In the genomic region with DNA sequence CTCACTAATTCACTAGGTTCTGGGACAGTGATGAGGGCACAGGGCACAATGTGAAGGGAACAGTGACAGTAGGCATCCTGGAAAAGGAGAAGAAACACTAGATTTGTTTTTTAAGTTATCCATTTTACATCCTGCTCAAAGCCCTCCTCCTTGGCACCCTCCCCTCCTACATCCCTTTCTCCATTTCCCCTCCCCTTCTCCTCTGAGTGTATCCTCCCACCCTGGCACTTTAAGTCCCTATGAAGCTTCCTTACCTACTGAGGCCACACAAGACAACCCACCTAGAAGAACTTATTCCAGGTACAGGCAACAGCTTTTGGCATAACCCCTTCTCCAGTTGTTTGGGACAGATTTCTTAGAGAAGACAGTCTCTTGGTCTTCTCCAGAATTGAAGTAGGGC, we compare ENCODE assay signal across 20 mouse cellular contexts. TPM values are rescaled to one million over a fixed set of nuclear protein-coding genes. Genes with fewer than 3 reads are reported as not detected.
DNase-seq lines count a peak whose midpoint lies in the region; ATAC-seq lines count a peak whose summit lies in the region.
"Had no signal": no experiment of that assay in that cellular context is flagged by ENCODE, and none has a peak within 500 bp of the region (broad histone marks: within the 10 kb centered on the region; RNA-seq: fewer than 3 reads in every experiment).

A gene (plus strand): TSS at position 267 of the 400 bp plus-strand sequence.

- no peaks in the 10 kb centered on the region for H3K36me3 ChIP-seq in embryonic facial prominence, embryonic 14.5 days (ENCODE audit: control insufficient read depth, insufficient read depth, low read length)
- H3K36me3 ChIP-seq in embryonic facial prominence, embryonic 10.5 days (replicated peaks), result no peaks in the 10 kb centered on the region
- no peaks in the 10 kb centered on the region for H3K36me3 ChIP-seq in midbrain, embryonic 14.5 days (ENCODE audit: control insufficient read depth, insufficient read depth, low read length)
- H3K36me3 ChIP-seq in liver, embryonic 12.5 days, result no peaks in the 10 kb centered on the region
- H3K36me3 ChIP-seq: limb, embryonic 15.5 days; neural tube, embryonic 12.5 days had no signal

- H3K27ac ChIP-seq in embryonic facial prominence, embryonic 14.5 days (replicated peaks; ENCODE audit: low read depth, low read length), result no peak within 1 kb of the TSS
- no peak within 1 kb of the TSS for H3K27ac ChIP-seq in embryonic facial prominence, embryonic 10.5 days (replicated peaks)
- no peak within 1 kb of the TSS for H3K27ac ChIP-seq in midbrain, embryonic 14.5 days (replicated peaks; ENCODE audit: low read depth, low read length)
- no peak within 1 kb of the TSS for H3K27ac ChIP-seq in liver, embryonic 12.5 days
- H3K27ac ChIP-seq: limb, embryonic 15.5 days; neural tube, embryonic 12.5 days had no signal

- no peaks in the 10 kb centered on the region for H3K4me1 ChIP-seq in embryonic facial prominence, embryonic 14.5 days (ENCODE audit: control insufficient read depth, insufficient read depth, low read length)
- H3K4me1 ChIP-seq in embryonic facial prominence, embryonic 10.5 days, result no peaks in the 10 kb centered on the region
- no peaks in the 10 kb centered on the region for H3K4me1 ChIP-seq in midbrain, embryonic 14.5 days (ENCODE audit: control insufficient read depth, insufficient read depth, low read length)
- H3K4me1 ChIP-seq in liver, embryonic 12.5 days, result no peaks in the 10 kb centered on the region
- H3K4me1 ChIP-seq: limb, embryonic 15.5 days; neural tube, embryonic 12.5 days had no signal

- DNase-seq in embryonic facial prominence, embryonic 14.5 days (ENCODE audit: low spot score), result no peak
- no peak for DNase-seq in embryonic facial prominence, embryonic 10.5 days (ENCODE audit: low spot score)
- no peak for DNase-seq in urinary bladder, adult 2 months (ENCODE audit: low spot score)
- DNase-seq in urinary bladder, postnatal 36 days (ENCODE audit: low spot score in 2 of 2), result no peak
- no peak for DNase-seq in midbrain, embryonic 14.5 days
- DNase-seq in ovary, postnatal 36 days (ENCODE audit: low spot score), result no peak
- DNase-seq: adrenal gland, postnatal 10 days; cerebellum, adult 2 months; cerebellum, postnatal 36 days; gastrocnemius, postnatal 25 days; kidney, adult 2 months; kidney, postnatal 14 days; liver, postnatal 0 days; lung, postnatal 10 days had no signal

- no peaks in the 10 kb centered on the region for H3K9me3 ChIP-seq in embryonic facial prominence, embryonic 14.5 days (ENCODE audit: control insufficient read depth, low read length)
- no peaks in the 10 kb centered on the region for H3K9me3 ChIP-seq in embryonic facial prominence, embryonic 10.5 days
- H3K9me3 ChIP-seq in midbrain, embryonic 14.5 days (ENCODE audit: control insufficient read depth, low read length), result no peaks in the 10 kb centered on the region
- H3K9me3 ChIP-seq in liver, embryonic 12.5 days (replicated peaks), result no peaks in the 10 kb centered on the region
- H3K9me3 ChIP-seq: limb, embryonic 15.5 days; neural tube, embryonic 12.5 days had no signal

- no peak within 1 kb of the TSS for H3K4me2 ChIP-seq in embryonic facial prominence, embryonic 14.5 days (ENCODE audit: low read depth, low read length)
- no peak within 1 kb of the TSS for H3K4me2 ChIP-seq in midbrain, embryonic 14.5 days (ENCODE audit: low read length)
- no peak within 1 kb of the TSS for H3K4me2 ChIP-seq in liver, embryonic 12.5 days
- H3K4me2 ChIP-seq: limb, embryonic 15.5 days; neural tube, embryonic 12.5 days had no signal

- no peak for ATAC-seq in embryonic facial prominence, embryonic 14.5 days (ENCODE audit: low read depth)
- ATAC-seq in hematopoietic stem cell, adult 5-6 weeks (replicated peaks in 1 of 2; ENCODE audit: insufficient read depth in 1 of 2, low FRiP score in 2 of 2, low TSS enrichment in 1 of 2, low read depth in 1 of 2, poor library complexity in 2 of 2, severe bottlenecking in 2 of 2), result no peak
- ATAC-seq in midbrain, embryonic 14.5 days (ENCODE audit: low FRiP score, low TSS enrichment), result no peak
- ATAC-seq in liver, embryonic 12.5 days, result no peak
- ATAC-seq: forebrain, embryonic 14.5 days; liver, postnatal 0 days had no signal

- H3K9ac ChIP-seq in embryonic facial prominence, embryonic 14.5 days (ENCODE audit: low read depth, low read length), result no peak within 1 kb of the TSS
- H3K9ac ChIP-seq in midbrain, embryonic 14.5 days (replicated peaks; ENCODE audit: low read length), result no peak within 1 kb of the TSS
- no peak within 1 kb of the TSS for H3K9ac ChIP-seq in liver, embryonic 12.5 days
- H3K9ac ChIP-seq: limb, embryonic 15.5 days; liver, postnatal 0 days; neural tube, embryonic 12.5 days had no signal

- no peaks in the 10 kb centered on the region for H3K27me3 ChIP-seq in embryonic facial prominence, embryonic 14.5 days (replicated peaks; ENCODE audit: control insufficient read depth, insufficient read depth, low read length)
- H3K27me3 ChIP-seq in embryonic facial prominence, embryonic 10.5 days (replicated peaks; ENCODE audit: low read depth, poor library complexity, severe bottlenecking), result no peaks in the 10 kb centered on the region
- no peaks in the 10 kb centered on the region for H3K27me3 ChIP-seq in midbrain, embryonic 14.5 days (ENCODE audit: control insufficient read depth, insufficient read depth, low read length)
- H3K27me3 ChIP-seq in liver, embryonic 12.5 days (replicated peaks), result no peaks in the 10 kb centered on the region
- H3K27me3 ChIP-seq: limb, embryonic 15.5 days; neural tube, embryonic 12.5 days had no signal

- no peak within 1 kb of the TSS for H3K4me3 ChIP-seq in embryonic facial prominence, embryonic 14.5 days (ENCODE audit: low read depth, low read length)
- no peak within 1 kb of the TSS for H3K4me3 ChIP-seq in embryonic facial prominence, embryonic 10.5 days
- H3K4me3 ChIP-seq in midbrain, embryonic 14.5 days (replicated peaks; ENCODE audit: low read depth, low read length), result no peak within 1 kb of the TSS
- H3K4me3 ChIP-seq in liver, embryonic 12.5 days, result no peak within 1 kb of the TSS
- H3K4me3 ChIP-seq: erythroblast, embryonic 14.5 days; limb, embryonic 15.5 days; neural tube, embryonic 12.5 days had no signal

RNA-seq across cellular contexts. Expression of the gene that starts here (rescaled TPM):
- polyA plus RNA-seq in embryonic facial prominence, embryonic 14.5 days (2014; fragmentation: Nextera tagmentation; extraction: Ambion mirVana), result 10.5 and 12.2 TPM in 2 replicates
- polyA plus RNA-seq in embryonic facial prominence, embryonic 10.5 days (2016; fragmentation: Nextera tagmentation; extraction: Ambion mirVana), result 1.6 and 1.9 TPM in 2 replicates
- polyA plus RNA-seq in urinary bladder, adult 2 months (2012; rRNA removed), result 9.2 and 14.0 TPM in 2 replicates
- total RNA-seq in hematopoietic stem cell, adult 5-6 weeks (2017), result 15.9 and 39.4 TPM in 2 replicates
- polyA plus RNA-seq in midbrain, embryonic 14.5 days (2014; fragmentation: Nextera tagmentation; extraction: Ambion mirVana), result 0.08 and 3.4 TPM in 2 replicates
- polyA plus RNA-seq in liver, embryonic 12.5 days (2016; fragmentation: Nextera tagmentation; extraction: Ambion mirVana), result 1.3 and 2.1 TPM in 2 replicates
- polyA plus RNA-seq: erythroblast, embryonic 14.5 days had no signal
